Mouse (Mus musculus): ENCODE measurements around the gene Draxin.

- TF ChIP-seq CTCF (IDR thresholded peaks at IDR 0.05; ENCODE audit: extremely low read depth, insufficient read depth, insufficient read length, insufficient replicate concordance) (no peak), POLR2A (IDR thresholded peaks at IDR 0.05; ENCODE audit: low read depth, low read length) (no peak)
Observed at GRCm38 (mm10) chr4:148058218-148058819, 72.2 kb downstream of the Draxin start.
